Mouse (Mus musculus): Measurements from ENCODE around the gene Zcchc9. TPM values are rescaled to one million over a fixed set of nuclear protein-coding genes. Genes with fewer than 3 reads are reported as not detected.

Zcchc9 gene
- 23.1 and 25.6 TPM in 2 replicates for polyA plus RNA-seq (2016; fragmentation: Nextera tagmentation; extraction: Ambion mirVana)

GRCm38 (mm10) chr13:91807155-91807839, at the start of gene Zcchc9:
Gene Zcchc9, minus strand, starts transcription at chr13:91807705.
- Histone ChIP-seq H3K9me3 (replicated peaks) (no peaks in the 10 kb centered on the region), H3K27me3 (replicated peaks) (no peaks in the 10 kb centered on the region), H3K4me1 (replicated peaks) (peaks cover 7% of the 10 kb centered on the region), H3K27ac (ENCODE audit: poor library complexity, severe bottlenecking) (peak within 1 kb of the TSS; percentile 95), H3K4me3 (peak within 1 kb of the TSS; percentile 95), H3K36me3 (peaks cover 17% of the 10 kb centered on the region), H3K4me2 (peak within 1 kb of the TSS; percentile 79), H3K9ac (peak within 1 kb of the TSS; percentile 98)
- peak; percentile 97 for ATAC-seq (ENCODE audit: insufficient number of reproducible peaks, low FRiP score)
- under 1% methylated on average over 50 of the region's 50 CpGs for WGBS

GRCm38 (mm10) chr13:91854412-91854811, 46.9 kb upstream of the Zcchc9 start:
- Histone ChIP-seq H3K36me3 (no peaks in the 10 kb centered on the region), H3K4me1 (replicated peaks) (no peaks in the 10 kb centered on the region), H3K27ac (ENCODE audit: poor library complexity, severe bottlenecking) (no peak overlapping the region), H3K27me3 (replicated peaks) (no peaks in the 10 kb centered on the region), H3K4me3 (no peak overlapping the region), H3K4me2 (no peak overlapping the region), H3K9ac (no peak overlapping the region), H3K9me3 (replicated peaks) (peaks cover 4% of the 10 kb centered on the region; the same call in 1 of the 2 replicates)
- 73% methylated on average over 3 of the region's 3 CpGs for whole genome bisulfite sequencing
- ATAC-seq (ENCODE audit: insufficient number of reproducible peaks, low FRiP score): no peak

GRCm38 (mm10) chr13:91827876-91828275, 20.4 kb upstream of the Zcchc9 start:
- Histone ChIP-seq H3K4me3 (no peak overlapping the region), H3K9ac (no peak overlapping the region), H3K27me3 (replicated peaks) (no peaks in the 10 kb centered on the region), H3K9me3 (replicated peaks) (no peaks in the 10 kb centered on the region), H3K4me2 (no peak overlapping the region), H3K36me3 (no peaks in the 10 kb centered on the region), H3K4me1 (replicated peaks) (no peaks in the 10 kb centered on the region), H3K27ac (ENCODE audit: poor library complexity, severe bottlenecking) (no peak overlapping the region)
- ATAC-seq (ENCODE audit: insufficient number of reproducible peaks, low FRiP score): no peak

- no peaks in the 10 kb centered on the region for H3K9me3 ChIP-seq (replicated peaks)
Measured at GRCm38 (mm10) chr13:91826066-91826465, 18.6 kb upstream of the Zcchc9 start.

GRCm38 (mm10) chr13:91824845-91825550, 17.5 kb upstream of the Zcchc9 start:
- H3K27me3 ChIP-seq (replicated peaks): no peaks in the 10 kb centered on the region
- no peaks in the 10 kb centered on the region for H3K4me1 ChIP-seq (replicated peaks)
- no peak overlapping the region for H3K4me2 ChIP-seq
- H3K9ac ChIP-seq: no peak overlapping the region
- no peak overlapping the region for H3K27ac ChIP-seq (ENCODE audit: poor library complexity, severe bottlenecking)
- no peaks in the 10 kb centered on the region for H3K9me3 ChIP-seq (replicated peaks)
- ATAC-seq (ENCODE audit: insufficient number of reproducible peaks, low FRiP score): no peak
- 80% methylated on average over 4 of the region's 4 CpGs for WGBS
- no peaks in the 10 kb centered on the region for H3K36me3 ChIP-seq
- H3K4me3 ChIP-seq: no peak overlapping the region

More at GRCm38 (mm10) chr13:91826066-91826465, 18.6 kb upstream of the Zcchc9 start:
- no peaks in the 10 kb centered on the region for H3K4me1 ChIP-seq (replicated peaks)
- no peak overlapping the region for H3K27ac ChIP-seq (ENCODE audit: poor library complexity, severe bottlenecking)
- no peak overlapping the region for H3K4me3 ChIP-seq
- no peaks in the 10 kb centered on the region for H3K27me3 ChIP-seq (replicated peaks)
- H3K9ac ChIP-seq: no peak overlapping the region
- no peak overlapping the region for H3K4me2 ChIP-seq
- ATAC-seq (ENCODE audit: insufficient number of reproducible peaks, low FRiP score): no peak
- WGBS: 81% methylated on average over 2 of the region's 2 CpGs
- no peaks in the 10 kb centered on the region for H3K36me3 ChIP-seq

- no peak overlapping the region for H3K4me3 ChIP-seq
- H3K9ac ChIP-seq: no peak overlapping the region
- ATAC-seq (ENCODE audit: insufficient number of reproducible peaks, low FRiP score): no peak
- no peak overlapping the region for H3K4me2 ChIP-seq
- no peaks in the 10 kb centered on the region for H3K4me1 ChIP-seq (replicated peaks)
- no peaks in the 10 kb centered on the region for H3K27me3 ChIP-seq (replicated peaks)
- no peak overlapping the region for H3K27ac ChIP-seq (ENCODE audit: poor library complexity, severe bottlenecking)
- WGBS: 79% methylated on average over 6 of the region's 6 CpGs
- no peaks in the 10 kb centered on the region for H3K36me3 ChIP-seq
- H3K9me3 ChIP-seq (replicated peaks): no peaks in the 10 kb centered on the region
Measured at GRCm38 (mm10) chr13:91823735-91824134, 16.2 kb upstream of the Zcchc9 start.

- no peak for ATAC-seq (ENCODE audit: insufficient number of reproducible peaks, low FRiP score)
- Histone ChIP-seq H3K4me2 (no peak overlapping the region), H3K4me3 (no peak overlapping the region), H3K27me3 (replicated peaks) (no peaks in the 10 kb centered on the region), H3K9ac (no peak overlapping the region), H3K4me1 (replicated peaks) (no peaks in the 10 kb centered on the region), H3K36me3 (no peaks in the 10 kb centered on the region), H3K9me3 (replicated peaks) (0 out of 2 replicates have a peak, but pooled peaks cover 7% of the 10 kb centered on the region), H3K27ac (ENCODE audit: poor library complexity, severe bottlenecking) (no peak overlapping the region)
- WGBS: 79% methylated on average over 5 of the region's 5 CpGs
Measured at GRCm38 (mm10) chr13:91814670-91815069, 7.2 kb upstream of the Zcchc9 start.

GRCm38 (mm10) chr13:91809476-91809875, 2.0 kb upstream of the Zcchc9 start:
- Histone ChIP-seq H3K27ac (ENCODE audit: poor library complexity, severe bottlenecking) (no peak overlapping the region), H3K27me3 (replicated peaks) (no peaks in the 10 kb centered on the region), H3K36me3 (peaks cover 13% of the 10 kb centered on the region), H3K9ac (no peak overlapping the region), H3K4me1 (replicated peaks) (peaks cover 7% of the 10 kb centered on the region), H3K4me2 (no peak overlapping the region), H3K9me3 (replicated peaks) (0 out of 2 replicates have a peak, but pooled peaks cover 7% of the 10 kb centered on the region), H3K4me3 (no peak overlapping the region)
- WGBS: 47% methylated on average over 2 of the region's 2 CpGs
- ATAC-seq (ENCODE audit: insufficient number of reproducible peaks, low FRiP score): no peak

- Histone ChIP-seq H3K27ac (ENCODE audit: poor library complexity, severe bottlenecking) (peak overlapping the region; percentile 95), H3K9ac (peak overlapping the region; percentile 98), H3K36me3 (peaks cover 17% of the 10 kb centered on the region), H3K4me1 (replicated peaks) (peaks cover 7% of the 10 kb centered on the region), H3K9me3 (replicated peaks) (0 out of 2 replicates have a peak, but pooled peaks cover under 1% of the 10 kb centered on the region), H3K27me3 (replicated peaks) (no peaks in the 10 kb centered on the region), H3K4me2 (peak overlapping the region; percentile 79), H3K4me3 (peak overlapping the region; percentile 95)
- ATAC-seq (ENCODE audit: insufficient number of reproducible peaks, low FRiP score): 0 out of 2 replicates have a peak, but pooled peaks have one; percentile 53
- 39% methylated on average over 20 of the region's 20 CpGs for WGBS
Measured at GRCm38 (mm10) chr13:91807874-91808575, 520 bp upstream of the Zcchc9 start.

GRCm38 (mm10) chr13:91801726-91802125, 5.8 kb downstream of the Zcchc9 start:
- H3K4me1 ChIP-seq (replicated peaks): peaks cover 5% of the 10 kb centered on the region; the same call in 1 of the 2 replicates
- no peaks in the 10 kb centered on the region for H3K9me3 ChIP-seq (replicated peaks)
- ATAC-seq (ENCODE audit: insufficient number of reproducible peaks, low FRiP score): no peak
- H3K4me2 ChIP-seq: no peak overlapping the region
- no peak overlapping the region for H3K27ac ChIP-seq (ENCODE audit: poor library complexity, severe bottlenecking)
- H3K36me3 ChIP-seq: peaks cover 65% of the 10 kb centered on the region
- H3K9ac ChIP-seq: no peak overlapping the region
- H3K27me3 ChIP-seq (replicated peaks): no peaks in the 10 kb centered on the region
- WGBS: 69% methylated on average over 5 of the region's 5 CpGs
- no peak overlapping the region for H3K4me3 ChIP-seq

GRCm38 (mm10) chr13:91797442-91797841, 10.1 kb downstream of the Zcchc9 start:
- Histone ChIP-seq H3K27me3 (replicated peaks) (no peaks in the 10 kb centered on the region), H3K4me2 (no peak overlapping the region), H3K36me3 (peaks cover 79% of the 10 kb centered on the region), H3K4me1 (replicated peaks) (0 out of 2 replicates have a peak, but pooled peaks cover 2% of the 10 kb centered on the region), H3K9me3 (replicated peaks) (peaks cover 3% of the 10 kb centered on the region; the same call in 1 of the 2 replicates), H3K4me3 (no peak overlapping the region), H3K27ac (ENCODE audit: poor library complexity, severe bottlenecking) (no peak overlapping the region), H3K9ac (no peak overlapping the region)
- 90% methylated on average over 10 of the region's 10 CpGs for whole genome bisulfite sequencing
- no peak for ATAC-seq (ENCODE audit: insufficient number of reproducible peaks, low FRiP score)
